Mouse (Mus musculus): ENCODE data around the gene Ephb2. TPM values are rescaled to one million over a fixed set of nuclear protein-coding genes. Genes with fewer than 3 reads are reported as not detected.

The Ephb2 gene
- total and polyA plus RNA-seq, 2 experiments from 2014 or later, result 10.8 to 85.6 TPM

DNA sequence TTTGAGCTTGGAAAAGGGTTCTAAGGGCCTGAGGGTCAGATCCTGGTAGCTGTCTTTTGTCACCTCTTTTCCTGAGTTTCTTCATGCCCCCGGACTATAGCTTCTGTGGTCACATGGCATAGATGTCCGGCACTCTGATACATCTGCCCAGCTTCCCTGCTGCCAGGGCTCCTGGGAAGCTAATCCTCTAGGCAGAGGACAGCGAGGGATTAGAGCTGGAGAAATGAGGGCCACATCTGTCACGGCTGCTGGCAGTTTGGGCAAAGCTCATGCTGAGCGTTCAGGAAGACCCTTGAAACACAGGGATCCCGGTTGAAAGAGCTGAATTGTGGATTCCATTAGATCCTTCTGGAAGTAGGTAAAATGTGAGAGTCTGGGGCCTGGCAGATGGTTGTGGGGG, 213.4 kb downstream of the Ephb2 start, which contains the start of gene Lactbl1:
Gene Lactbl1 (plus strand): TSS at position 234 of the 400 bp plus-strand sequence.
- ATAC-seq, result no peak
- H3K9me3 ChIP-seq (ENCODE audit: low read length), result no peaks in the 10 kb centered on the region
- no peaks in the 10 kb centered on the region for H3K4me1 ChIP-seq (ENCODE audit: insufficient read depth)
- no peak within 1 kb of the TSS for H3K4me2 ChIP-seq (ENCODE audit: low read depth)
- DNase-seq, result no peak
- no peak for TF ChIP-seq CTCF (IDR thresholded peaks at IDR 0.05; ENCODE audit: low read depth)
- H3K9ac ChIP-seq, result no peak within 1 kb of the TSS
- no peak within 1 kb of the TSS for H3K4me3 ChIP-seq (ENCODE audit: low read depth, low read length)
- H3K36me3 ChIP-seq (ENCODE audit: insufficient read depth), result no peaks in the 10 kb centered on the region
- H3K27ac ChIP-seq (ENCODE audit: low read depth, low read length), result no peak within 1 kb of the TSS
- H3K27me3 ChIP-seq (ENCODE audit: insufficient read depth, low read length), result no peaks in the 10 kb centered on the region
- WGBS, result 26% methylated on average over 6 of the region's 6 CpGs

DNA sequence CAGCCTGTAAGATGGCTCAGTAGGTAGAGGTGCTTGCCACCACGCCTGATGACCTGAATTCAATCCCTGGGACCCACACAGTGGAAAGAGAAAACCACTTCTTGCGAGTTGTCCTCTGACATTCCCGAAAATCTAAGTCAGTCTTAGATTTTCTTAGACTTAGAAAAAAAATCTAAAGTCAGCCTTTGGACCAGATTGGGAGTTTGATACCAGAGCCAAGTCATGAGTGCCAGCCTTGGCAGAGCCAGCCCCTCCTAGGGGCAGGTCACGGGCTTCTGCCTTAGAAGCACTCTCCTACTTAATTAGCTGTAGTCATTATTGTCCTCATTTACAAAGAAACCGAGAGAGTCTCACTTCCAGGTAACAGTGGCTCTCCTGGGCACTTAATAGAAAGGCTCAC, 213.8 kb downstream of the Ephb2 start:
- ATAC-seq (no peak), DNase-seq (no peak)
- no peaks in the 10 kb centered on the region for H3K36me3 ChIP-seq (ENCODE audit: insufficient read depth)

DNA sequence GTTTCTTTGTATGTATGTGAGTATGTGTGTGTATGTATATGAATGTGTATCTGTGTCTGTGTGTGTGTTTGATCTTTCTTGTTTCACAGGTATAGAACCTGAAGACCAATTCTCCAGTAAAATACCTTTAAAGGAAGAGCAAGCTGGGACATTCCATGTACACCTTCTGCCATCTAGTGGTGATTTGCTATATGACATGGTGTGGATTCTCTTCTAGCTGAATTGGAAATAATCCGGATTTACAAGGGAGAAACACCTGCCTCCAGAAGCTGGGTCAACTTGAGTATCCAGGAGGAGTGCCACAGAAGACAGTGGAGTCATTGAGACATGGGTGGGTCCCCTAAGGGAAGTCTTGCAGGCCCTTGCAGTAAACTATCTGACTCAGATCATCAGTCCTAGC, 214.5 kb downstream of the Ephb2 start:
- no peak overlapping the region for H3K4me2 ChIP-seq (ENCODE audit: low read depth)
- 0% methylated on average over 1 of the region's 1 CpGs for WGBS
- no peaks in the 10 kb centered on the region for H3K4me1 ChIP-seq (ENCODE audit: insufficient read depth)
- H3K4me3 ChIP-seq (ENCODE audit: low read depth, low read length), result no peak overlapping the region
- H3K9me3 ChIP-seq (ENCODE audit: low read length), result no peaks in the 10 kb centered on the region
- no peak overlapping the region for H3K27ac ChIP-seq (ENCODE audit: low read depth, low read length)
- peak; percentile 89 for DNase-seq
- ATAC-seq, result peak; percentile 51; the same call in 1 of the 2 replicates
- peak; percentile 97 for TF ChIP-seq CTCF (IDR thresholded peaks at IDR 0.05; ENCODE audit: low read depth)
- H3K9ac ChIP-seq, result no peak overlapping the region
- no peaks in the 10 kb centered on the region for H3K27me3 ChIP-seq (ENCODE audit: insufficient read depth, low read length)
- no peaks in the 10 kb centered on the region for H3K36me3 ChIP-seq (ENCODE audit: insufficient read depth)

More for the DNA sequence above, 213.8 kb downstream of the Ephb2 start:
- no peak overlapping the region for H3K4me2 ChIP-seq (ENCODE audit: low read depth)
- no peaks in the 10 kb centered on the region for H3K4me1 ChIP-seq (ENCODE audit: insufficient read depth)
- no peak overlapping the region for H3K4me3 ChIP-seq (ENCODE audit: low read depth, low read length)
- no peak for TF ChIP-seq CTCF (IDR thresholded peaks at IDR 0.05; ENCODE audit: low read depth)
- no peak overlapping the region for H3K27ac ChIP-seq (ENCODE audit: low read depth, low read length)
- no peak overlapping the region for H3K9ac ChIP-seq
- 46% methylated on average over 5 of the region's 5 CpGs for WGBS
- no peaks in the 10 kb centered on the region for H3K27me3 ChIP-seq (ENCODE audit: insufficient read depth, low read length)
- H3K9me3 ChIP-seq (ENCODE audit: low read length), result no peaks in the 10 kb centered on the region

DNA sequence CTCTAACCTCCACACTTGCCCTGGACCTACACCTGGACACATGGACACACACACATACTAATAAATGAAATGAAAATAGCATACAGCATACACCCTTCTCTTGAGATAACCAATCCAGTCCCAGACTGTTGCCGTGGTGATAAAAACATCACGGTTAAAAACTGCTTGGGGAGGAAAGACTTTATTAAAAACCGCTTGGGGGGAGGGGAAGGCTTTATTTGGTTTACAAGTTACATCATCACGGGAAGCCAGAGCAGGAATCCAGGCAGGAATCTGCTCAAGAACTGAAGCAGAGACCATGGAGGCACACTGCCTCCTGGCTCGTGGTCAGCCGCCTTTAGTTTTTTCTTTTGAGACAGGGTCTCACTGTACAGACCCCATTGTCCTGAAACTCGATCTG, 222.1 kb downstream of the Ephb2 start:
- Histone ChIP-seq H3K4me1 (ENCODE audit: insufficient read depth) (no peaks in the 10 kb centered on the region), H3K9ac (no peak overlapping the region), H3K27me3 (ENCODE audit: insufficient read depth, low read length) (no peaks in the 10 kb centered on the region), H3K9me3 (ENCODE audit: low read length) (no peaks in the 10 kb centered on the region), H3K4me3 (ENCODE audit: low read depth, low read length) (no peak overlapping the region), H3K4me2 (ENCODE audit: low read depth) (no peak overlapping the region), H3K27ac (ENCODE audit: low read depth, low read length) (no peak overlapping the region), H3K36me3 (ENCODE audit: insufficient read depth) (no peaks in the 10 kb centered on the region)
- no peak for TF ChIP-seq CTCF (IDR thresholded peaks at IDR 0.05; ENCODE audit: low read depth)
- 59% methylated on average over 7 of the region's 7 CpGs for WGBS
- ATAC-seq (no peak), DNase-seq (peak; percentile 33)

DNA sequence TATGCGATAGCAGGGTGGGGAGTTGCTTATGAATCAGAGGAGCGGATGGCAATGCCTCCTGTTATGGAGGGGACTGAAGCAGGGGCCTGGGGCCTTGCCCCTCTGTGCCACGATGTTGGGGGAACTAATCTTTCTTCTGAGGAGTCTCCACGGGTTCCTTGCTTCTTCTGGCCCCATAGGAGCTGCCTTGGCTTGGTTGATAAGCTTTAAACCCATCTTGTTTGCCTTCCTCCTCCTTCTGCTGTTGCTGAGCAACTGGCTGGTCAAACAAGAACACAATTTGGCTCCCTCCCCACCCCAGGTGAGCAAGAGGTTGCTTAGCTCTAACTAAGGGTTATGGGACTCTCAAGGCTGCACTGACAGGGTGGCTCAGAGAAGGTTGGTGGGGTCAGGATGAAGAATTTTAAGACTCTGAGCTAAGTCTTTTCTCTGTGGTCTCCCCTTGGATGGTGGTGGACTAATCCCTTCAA, 225.4 kb downstream of the Ephb2 start, which contains the start of gene Tex46:
Gene Tex46 (plus strand): TSS at position 51 of the 470 bp plus-strand sequence.
- ATAC-seq (no peak), DNase-seq (no peak)
- no peaks in the 10 kb centered on the region for H3K36me3 ChIP-seq (ENCODE audit: insufficient read depth)
- no peak within 1 kb of the TSS for H3K9ac ChIP-seq
- no peak for TF ChIP-seq CTCF (IDR thresholded peaks at IDR 0.05; ENCODE audit: low read depth)
- H3K4me2 ChIP-seq (ENCODE audit: low read depth), result no peak within 1 kb of the TSS
- H3K4me1 ChIP-seq (ENCODE audit: insufficient read depth), result no peaks in the 10 kb centered on the region
- H3K27me3 ChIP-seq (ENCODE audit: insufficient read depth, low read length), result no peaks in the 10 kb centered on the region
- H3K9me3 ChIP-seq (ENCODE audit: low read length), result no peaks in the 10 kb centered on the region
- H3K27ac ChIP-seq (ENCODE audit: low read depth, low read length), result no peak within 1 kb of the TSS
- no peak within 1 kb of the TSS for H3K4me3 ChIP-seq (ENCODE audit: low read depth, low read length)
- WGBS, result 57% methylated on average over 4 of the region's 4 CpGs

DNA sequence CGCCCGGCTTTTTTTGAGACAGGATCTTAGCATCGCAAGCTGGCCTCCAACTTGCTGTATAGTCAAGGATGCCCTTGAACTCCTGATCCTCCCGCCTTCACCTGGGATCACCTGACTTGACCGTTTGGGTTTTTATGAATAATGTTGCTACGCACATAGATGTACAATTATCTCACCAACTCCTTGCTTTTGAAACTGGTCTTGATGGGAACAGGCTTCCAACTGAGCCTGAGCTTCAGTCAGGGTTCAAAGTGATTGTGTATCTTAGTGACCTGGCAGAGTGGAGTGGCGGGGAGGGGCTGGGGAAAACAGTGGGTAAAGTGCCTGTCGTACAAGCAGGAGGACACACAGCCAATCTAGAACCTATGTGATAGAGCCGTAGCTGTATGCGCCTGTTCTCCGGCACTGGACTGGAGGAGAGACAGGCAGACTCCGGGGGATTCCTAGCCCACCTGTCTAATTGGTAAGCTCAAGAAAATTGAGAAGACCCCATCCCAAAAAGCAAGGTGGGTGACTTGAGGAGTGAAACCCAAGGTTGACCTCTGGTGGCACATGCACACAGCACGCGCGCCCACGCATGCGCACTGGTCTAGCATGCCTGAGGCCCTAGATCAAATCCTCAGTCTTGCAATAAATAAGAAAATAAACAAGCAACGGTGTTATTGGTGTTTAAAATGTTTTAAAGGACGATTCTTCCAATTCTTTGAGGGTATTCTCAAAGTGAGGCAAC, 229.9 kb downstream of the Ephb2 start:
- Histone ChIP-seq H3K9me3 (ENCODE audit: low read length) (no peaks in the 10 kb centered on the region), H3K9ac (no peak overlapping the region), H3K4me2 (ENCODE audit: low read depth) (no peak overlapping the region), H3K36me3 (ENCODE audit: insufficient read depth) (no peaks in the 10 kb centered on the region), H3K4me3 (ENCODE audit: low read depth, low read length) (no peak overlapping the region), H3K4me1 (ENCODE audit: insufficient read depth) (peaks cover 5% of the 10 kb centered on the region; the same call in 1 of the 2 replicates), H3K27me3 (ENCODE audit: insufficient read depth, low read length) (no peaks in the 10 kb centered on the region), H3K27ac (ENCODE audit: low read depth, low read length) (no peak overlapping the region)
- WGBS, result 93% methylated on average over 19 of the region's 19 CpGs
- DNase-seq (no peak), ATAC-seq (no peak)
- TF ChIP-seq CTCF (IDR thresholded peaks at IDR 0.05; ENCODE audit: low read depth), result no peak

DNA sequence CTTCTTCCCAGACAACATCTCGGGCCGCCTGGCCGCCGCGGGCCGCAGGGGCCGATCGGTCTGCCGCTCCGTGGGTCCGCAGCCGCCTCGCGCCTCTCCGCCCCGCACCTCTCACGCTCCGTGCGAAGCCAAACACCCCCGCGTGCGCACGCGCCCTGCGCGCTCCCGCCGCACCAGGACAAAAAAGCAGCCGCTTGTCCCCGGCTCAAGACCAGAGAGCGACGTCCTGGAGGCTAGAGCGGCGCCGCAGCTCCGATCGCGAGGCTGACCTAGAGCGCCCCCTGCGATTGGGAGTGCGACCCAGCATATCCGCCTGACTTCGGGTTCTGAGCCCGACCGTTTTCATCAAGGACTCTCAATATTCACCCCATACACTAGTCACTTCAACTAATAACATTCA, 233.2 kb downstream of the Ephb2 start, which contains the start of gene Kdm1a:
Gene Kdm1a (minus strand): TSS at position 156 of the 400 bp plus-strand sequence.
- Histone ChIP-seq H3K36me3 (ENCODE audit: insufficient read depth) (no peaks in the 10 kb centered on the region), H3K4me3 (ENCODE audit: low read depth, low read length) (peak within 1 kb of the TSS; percentile 95), H3K9ac (peak within 1 kb of the TSS; percentile 97), H3K4me2 (ENCODE audit: low read depth) (peak within 1 kb of the TSS; percentile 63), H3K9me3 (ENCODE audit: low read length) (no peaks in the 10 kb centered on the region), H3K4me1 (ENCODE audit: insufficient read depth) (peaks cover 18% of the 10 kb centered on the region), H3K27me3 (ENCODE audit: insufficient read depth, low read length) (no peaks in the 10 kb centered on the region), H3K27ac (ENCODE audit: low read depth, low read length) (peak within 1 kb of the TSS; percentile 91)
- DNase-seq (peak; percentile 98), ATAC-seq (peak; percentile 92)
- TF ChIP-seq CTCF (IDR thresholded peaks at IDR 0.05; ENCODE audit: low read depth), result peak; percentile 97
- WGBS, result 1% methylated on average over 44 of the region's 45 CpGs

Measured in forebrain, postnatal 0 days (tissue).